Mouse (Mus musculus): ENCODE measurements around the gene Kdm2b. TPM values are rescaled to one million over a fixed set of nuclear protein-coding genes. Genes with fewer than 3 reads are reported as not detected.

Kdm2b gene
- polyA plus RNA-seq, 1 experiment from 2014 or later, result 99.5 TPM

DNA sequence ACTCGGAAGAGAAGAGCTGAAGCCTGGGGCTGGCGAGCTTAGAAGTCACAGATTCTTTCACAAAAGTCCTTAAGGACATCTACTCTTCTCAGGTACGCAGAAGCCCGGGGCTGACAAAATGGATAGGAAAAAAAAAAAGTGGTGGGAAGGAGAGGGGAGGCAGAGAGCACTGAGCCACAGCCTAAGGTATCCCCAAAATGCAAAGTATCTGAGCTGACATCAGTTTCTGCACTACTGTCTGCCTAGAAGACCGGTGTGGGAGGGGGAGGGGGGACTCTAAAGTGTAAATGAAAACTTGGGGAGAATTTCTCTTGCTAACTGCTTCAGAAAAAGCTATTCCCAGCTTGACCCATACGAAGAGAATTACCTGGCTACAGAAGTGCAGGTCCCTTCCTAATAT lies 91.5 kb downstream of the Kdm2b start:
- Histone ChIP-seq H3K27ac (replicated peaks) (no peak overlapping the region), H3K4me3 (peak overlapping the region; percentile 68), H3K4me1 (replicated peaks) (peaks cover 38% of the 10 kb centered on the region), H3K36me3 (no peaks in the 10 kb centered on the region), H3K27me3 (no peaks in the 10 kb centered on the region), H3K9ac (no peak overlapping the region), H3K4me2 (peak overlapping the region; percentile 87), H3K9me3 (no peaks in the 10 kb centered on the region)
- 86% methylated on average over 6 of the region's 6 CpGs for WGBS
- ATAC-seq (ENCODE audit: low FRiP score, low read depth), result no peak

DNA sequence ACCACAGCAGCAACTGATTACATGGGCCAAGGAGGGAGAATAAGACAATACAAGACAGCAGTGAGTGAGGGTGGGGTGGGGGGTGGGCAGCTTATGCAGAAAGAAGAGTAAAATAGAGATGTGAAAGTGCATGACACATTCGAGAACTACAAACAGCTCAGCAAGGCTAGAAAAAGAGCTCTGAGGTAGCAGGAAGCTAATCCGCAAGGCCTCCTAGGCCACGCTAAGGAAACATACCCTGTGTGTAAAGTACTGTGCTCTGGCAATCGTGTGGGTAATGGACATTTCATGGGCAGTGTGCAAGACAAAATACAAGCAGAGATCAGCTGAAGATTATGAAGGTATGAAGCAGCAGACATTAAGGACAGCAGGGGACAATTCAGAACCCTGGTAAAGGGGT lies 94.8 kb downstream of the Kdm2b start:
- peaks cover 29% of the 10 kb centered on the region for H3K4me1 ChIP-seq (replicated peaks)
- no peak for ATAC-seq (ENCODE audit: low FRiP score, low read depth)
- no peak overlapping the region for H3K4me2 ChIP-seq
- H3K9me3 ChIP-seq, result no peaks in the 10 kb centered on the region
- H3K27ac ChIP-seq (replicated peaks), result no peak overlapping the region
- no peaks in the 10 kb centered on the region for H3K36me3 ChIP-seq
- H3K27me3 ChIP-seq, result no peaks in the 10 kb centered on the region
- WGBS, result 79% methylated on average over 4 of the region's 4 CpGs
- H3K9ac ChIP-seq, result no peak overlapping the region
- H3K4me3 ChIP-seq, result no peak overlapping the region

DNA sequence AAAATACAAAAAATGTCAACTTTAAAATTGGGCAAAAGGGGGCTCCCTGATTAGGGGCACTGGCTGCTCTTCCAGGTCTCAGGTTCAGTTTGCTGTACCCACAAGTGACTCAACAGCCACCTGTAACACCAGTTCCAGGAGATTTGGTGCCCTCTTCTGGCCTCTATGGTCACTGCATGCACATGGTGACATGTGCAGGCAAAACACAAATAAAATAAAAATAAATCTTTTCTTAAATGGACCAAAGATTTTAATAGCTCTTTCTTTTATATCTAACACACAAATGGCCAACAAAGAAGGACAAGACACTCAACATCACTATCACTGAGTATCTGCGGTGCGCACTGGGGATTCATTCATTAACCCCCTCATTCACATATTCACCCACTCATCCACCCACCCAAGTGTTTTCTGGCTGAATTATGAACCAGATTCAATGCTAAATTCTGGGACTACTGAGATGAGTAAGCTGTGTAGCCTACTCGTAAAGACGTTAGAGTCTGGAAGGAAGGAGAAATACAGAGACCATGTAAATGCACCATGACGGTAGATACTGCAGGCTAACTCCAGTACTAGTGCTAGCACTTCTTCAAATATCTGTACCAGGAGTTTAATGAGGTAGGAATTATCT lies 95.5 kb downstream of the Kdm2b start:
- no peak overlapping the region for H3K27ac ChIP-seq (replicated peaks)
- WGBS, result 93% methylated on average over 5 of the region's 5 CpGs
- H3K27me3 ChIP-seq, result no peaks in the 10 kb centered on the region
- H3K4me1 ChIP-seq (replicated peaks), result peaks cover 30% of the 10 kb centered on the region
- H3K9me3 ChIP-seq, result no peaks in the 10 kb centered on the region
- H3K36me3 ChIP-seq, result no peaks in the 10 kb centered on the region
- no peak overlapping the region for H3K4me3 ChIP-seq
- ATAC-seq (ENCODE audit: low FRiP score, low read depth), result no peak
- H3K9ac ChIP-seq, result no peak overlapping the region
- no peak overlapping the region for H3K4me2 ChIP-seq

DNA sequence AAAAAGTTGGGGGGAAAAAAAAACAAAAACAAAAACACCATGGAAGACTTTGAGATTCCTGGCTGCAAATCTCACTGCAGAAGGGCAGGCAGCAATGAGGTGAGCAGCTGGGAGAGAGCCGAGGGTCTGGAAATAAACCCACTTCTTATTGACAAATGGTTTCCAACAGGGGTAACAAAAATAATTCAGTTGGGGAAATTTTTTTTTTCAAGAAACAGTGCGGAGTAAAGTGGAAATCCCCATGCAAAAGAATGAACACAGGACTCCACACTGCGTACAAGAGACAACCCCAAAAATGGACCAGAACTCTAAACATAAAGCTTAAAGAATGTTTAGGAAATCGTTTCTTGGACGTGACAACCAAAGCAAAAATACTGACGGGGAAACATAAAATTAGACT lies 96.4 kb downstream of the Kdm2b start:
- Histone ChIP-seq H3K36me3 (no peaks in the 10 kb centered on the region), H3K4me1 (replicated peaks) (peaks cover 30% of the 10 kb centered on the region), H3K9me3 (no peaks in the 10 kb centered on the region), H3K27ac (replicated peaks) (no peak overlapping the region), H3K9ac (no peak overlapping the region), H3K4me2 (no peak overlapping the region), H3K27me3 (no peaks in the 10 kb centered on the region), H3K4me3 (no peak overlapping the region)
- 97% methylated on average over 6 of the region's 6 CpGs for WGBS
- no peak for ATAC-seq (ENCODE audit: low FRiP score, low read depth)

DNA sequence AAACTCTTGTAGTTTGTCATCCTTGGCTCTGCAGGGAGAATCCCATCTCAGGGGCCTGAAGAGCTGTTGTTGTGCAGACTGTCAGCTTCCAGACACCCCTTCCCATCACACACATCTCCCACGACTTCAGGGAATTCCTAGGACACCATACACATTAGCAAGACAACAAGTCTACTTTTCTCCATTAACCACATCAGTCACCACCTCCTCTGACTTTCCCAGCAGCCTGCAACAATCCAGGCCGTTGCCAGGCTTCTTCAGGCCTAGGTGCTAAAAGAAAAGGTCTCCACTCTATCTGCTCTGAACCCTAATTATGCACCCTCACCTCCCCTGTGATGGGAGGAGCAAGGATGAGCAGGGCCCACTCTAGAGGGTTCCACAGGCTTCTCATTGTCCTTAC lies 99.2 kb downstream of the Kdm2b start:
- Histone ChIP-seq H3K27ac (replicated peaks) (no peak overlapping the region), H3K4me1 (replicated peaks) (peaks cover 35% of the 10 kb centered on the region), H3K9ac (no peak overlapping the region), H3K36me3 (no peaks in the 10 kb centered on the region), H3K9me3 (no peaks in the 10 kb centered on the region), H3K4me3 (no peak overlapping the region), H3K4me2 (no peak overlapping the region), H3K27me3 (no peaks in the 10 kb centered on the region)
- WGBS, result 61% methylated on average over 2 of the region's 2 CpGs
- ATAC-seq (ENCODE audit: low FRiP score, low read depth), result no peak

DNA sequence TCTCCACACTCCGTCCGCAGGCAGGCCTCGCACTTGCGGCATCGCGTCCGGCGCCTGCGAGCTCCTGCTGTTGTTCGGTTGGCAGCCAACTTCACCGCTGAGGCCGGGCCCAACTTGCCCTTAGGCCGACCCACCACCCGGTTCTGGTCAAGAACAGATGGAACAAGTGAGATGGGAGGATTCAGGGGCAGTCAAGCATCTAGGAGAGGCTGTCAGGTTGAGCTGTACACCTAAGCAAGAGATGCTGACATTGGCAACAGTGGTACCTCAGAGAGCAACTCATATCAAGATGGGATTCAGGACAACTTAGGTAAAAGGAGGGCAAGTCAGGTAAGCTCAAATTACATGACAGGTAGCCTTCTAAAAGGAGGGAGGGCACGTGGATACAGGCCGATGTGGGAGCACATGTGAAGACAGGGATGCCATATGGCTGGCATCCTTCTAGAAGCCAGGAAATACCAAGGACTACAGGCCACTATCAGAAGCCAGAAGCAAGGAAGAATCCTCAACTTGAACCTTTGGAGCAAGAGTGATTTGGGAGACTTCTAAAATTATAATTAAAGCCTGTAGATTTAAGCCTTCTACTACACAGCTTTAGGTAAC lies 100.9 kb downstream of the Kdm2b start:
- Histone ChIP-seq H3K9me3 (no peaks in the 10 kb centered on the region), H3K36me3 (no peaks in the 10 kb centered on the region), H3K27ac (replicated peaks) (no peak overlapping the region), H3K4me2 (no peak overlapping the region), H3K27me3 (no peaks in the 10 kb centered on the region), H3K4me3 (no peak overlapping the region), H3K4me1 (replicated peaks) (peaks cover 29% of the 10 kb centered on the region), H3K9ac (no peak overlapping the region)
- 90% methylated on average over 16 of the region's 16 CpGs for WGBS
- ATAC-seq (ENCODE audit: low FRiP score, low read depth), result no peak

DNA sequence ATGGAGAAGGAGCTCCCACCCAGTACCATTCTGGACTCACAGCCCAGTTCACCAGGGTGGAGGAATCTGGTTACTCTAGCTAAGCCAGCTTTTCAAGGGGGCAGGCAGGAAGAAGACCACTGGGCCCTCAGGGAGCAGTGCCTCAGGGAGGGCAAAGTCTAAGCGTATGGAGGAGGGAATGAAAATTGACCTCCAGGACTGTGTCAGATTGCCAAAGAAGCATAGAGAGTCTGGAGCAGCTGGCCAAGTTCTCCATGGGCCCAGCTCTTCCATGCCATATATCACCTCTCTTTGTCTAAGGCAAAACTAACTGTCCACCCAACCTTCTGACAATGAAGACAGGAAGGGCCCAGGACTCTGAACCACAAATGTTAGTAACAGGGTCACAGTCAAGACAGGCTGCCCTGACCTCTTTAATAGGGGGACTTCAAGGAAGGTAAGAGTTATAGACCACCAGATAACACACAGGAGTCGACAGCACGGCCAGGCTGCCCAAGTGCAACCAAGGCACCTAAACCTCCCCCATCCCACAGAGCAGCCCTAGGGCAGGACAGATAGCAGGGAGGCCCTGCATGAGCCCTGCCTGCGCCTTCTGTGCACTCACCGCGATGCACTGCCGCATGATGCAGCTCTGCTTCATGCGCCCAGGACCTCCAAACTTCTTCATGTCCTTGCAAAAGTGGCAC lies 101.6 kb downstream of the Kdm2b start:
- H3K4me1 ChIP-seq (replicated peaks), result peaks cover 29% of the 10 kb centered on the region
- H3K27me3 ChIP-seq, result no peaks in the 10 kb centered on the region
- WGBS, result 86% methylated on average over 8 of the region's 8 CpGs
- no peak for ATAC-seq (ENCODE audit: low FRiP score, low read depth)
- no peaks in the 10 kb centered on the region for H3K36me3 ChIP-seq
- H3K9me3 ChIP-seq, result no peaks in the 10 kb centered on the region
- no peak overlapping the region for H3K9ac ChIP-seq
- H3K4me3 ChIP-seq, result no peak overlapping the region
- H3K27ac ChIP-seq (replicated peaks), result no peak overlapping the region
- no peak overlapping the region for H3K4me2 ChIP-seq

DNA sequence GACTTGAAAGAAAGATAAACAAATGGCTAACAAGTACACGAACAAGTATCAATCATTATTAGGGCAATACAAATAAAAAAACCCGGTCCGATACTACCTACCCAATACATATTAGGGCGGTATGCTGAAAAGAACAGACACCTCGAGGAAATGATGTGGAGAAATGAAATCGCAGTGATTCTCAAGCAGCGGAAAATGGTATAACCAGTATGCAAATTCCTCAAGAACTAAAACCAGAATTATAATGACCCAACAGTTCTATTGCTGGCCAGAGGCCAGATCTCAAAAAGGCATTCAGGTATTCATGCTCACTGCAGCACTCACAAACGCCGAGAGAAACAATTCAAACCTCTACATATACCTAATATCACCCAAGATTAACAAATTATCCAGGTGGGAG lies 102.6 kb downstream of the Kdm2b start:
- Histone ChIP-seq H3K27ac (replicated peaks) (no peak overlapping the region), H3K9ac (no peak overlapping the region), H3K4me1 (replicated peaks) (peaks cover 29% of the 10 kb centered on the region), H3K4me2 (no peak overlapping the region), H3K27me3 (no peaks in the 10 kb centered on the region), H3K36me3 (no peaks in the 10 kb centered on the region), H3K4me3 (no peak overlapping the region), H3K9me3 (no peaks in the 10 kb centered on the region)
- 87% methylated on average over 9 of the region's 9 CpGs for WGBS
- no peak for ATAC-seq (ENCODE audit: low FRiP score, low read depth)

DNA sequence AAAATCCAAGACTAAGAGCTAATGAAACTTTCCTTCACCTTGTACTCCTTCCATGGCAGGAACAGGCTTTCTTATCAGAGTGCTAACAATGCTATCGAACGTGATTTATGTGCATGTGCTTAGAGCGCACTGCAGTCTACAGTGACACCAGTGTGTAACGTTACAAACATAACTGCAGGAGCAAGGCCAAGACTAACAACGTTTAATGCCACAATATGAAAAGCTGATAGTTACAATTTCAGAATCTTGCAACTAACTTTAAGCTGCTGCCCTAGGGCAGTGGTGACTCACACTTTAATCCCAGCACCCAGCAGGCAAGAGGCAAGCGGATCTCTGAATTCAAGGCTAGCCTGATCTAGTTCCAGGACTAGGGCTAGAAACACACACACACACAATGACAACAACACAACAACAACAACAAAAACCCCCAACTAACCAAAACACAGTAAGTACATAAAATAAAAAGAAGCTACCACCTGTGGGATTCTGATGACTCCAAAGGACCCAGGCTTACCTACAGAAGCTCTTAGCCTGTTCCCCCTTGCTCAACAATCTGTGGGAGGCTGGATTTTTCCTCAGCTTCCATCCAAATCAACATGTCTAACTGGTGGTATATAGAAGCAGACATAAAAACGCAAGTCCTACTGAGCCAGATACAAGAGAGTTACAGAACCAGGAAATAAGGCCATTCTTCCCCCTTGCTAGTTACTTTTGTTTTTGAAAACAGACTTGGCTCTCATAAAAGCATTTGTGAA lies 104.9 kb downstream of the Kdm2b start:
- 90% methylated on average over 7 of the region's 7 CpGs for WGBS
- Histone ChIP-seq H3K4me3 (no peak overlapping the region), H3K9me3 (no peaks in the 10 kb centered on the region), H3K4me2 (no peak overlapping the region), H3K27ac (replicated peaks) (no peak overlapping the region), H3K4me1 (replicated peaks) (peaks cover 29% of the 10 kb centered on the region), H3K9ac (no peak overlapping the region), H3K36me3 (peaks cover 9% of the 10 kb centered on the region), H3K27me3 (no peaks in the 10 kb centered on the region)
- ATAC-seq (ENCODE audit: low FRiP score, low read depth), result no peak

DNA sequence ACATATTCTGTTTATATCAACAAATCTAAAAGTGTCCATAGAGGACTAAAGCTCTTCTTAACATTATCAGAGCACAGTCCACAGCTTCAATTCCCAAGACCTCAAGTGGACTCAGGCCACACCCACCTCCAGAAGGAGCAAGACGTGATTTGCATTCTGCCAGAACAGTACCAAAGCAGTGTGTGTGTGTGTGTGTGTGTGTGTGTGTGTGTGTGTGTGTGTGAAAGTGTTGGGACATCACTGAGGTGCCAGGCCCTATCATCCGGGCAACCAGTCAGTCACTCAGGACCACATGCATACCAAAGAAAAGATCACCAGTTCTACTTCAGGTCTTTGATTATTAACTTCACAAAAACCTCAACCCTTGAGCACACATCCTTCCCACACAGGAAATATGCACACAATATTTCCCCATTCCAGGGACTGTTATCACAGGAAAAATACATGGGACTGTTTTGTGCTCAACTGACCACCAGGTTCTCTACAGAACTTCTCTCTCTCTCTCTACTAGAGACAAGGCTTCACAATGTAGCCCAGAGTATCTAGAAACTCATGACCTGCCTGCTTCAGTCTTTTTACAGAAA lies 105.9 kb downstream of the Kdm2b start:
- peaks cover 19% of the 10 kb centered on the region for H3K36me3 ChIP-seq
- H3K9me3 ChIP-seq, result no peaks in the 10 kb centered on the region
- whole genome bisulfite sequencing, result 52% methylated on average over 2 of the region's 2 CpGs
- H3K4me3 ChIP-seq, result no peak overlapping the region
- H3K27ac ChIP-seq (replicated peaks), result no peak overlapping the region
- peaks cover 23% of the 10 kb centered on the region for H3K4me1 ChIP-seq (replicated peaks)
- H3K4me2 ChIP-seq, result no peak overlapping the region
- ATAC-seq (ENCODE audit: low FRiP score, low read depth), result no peak
- H3K9ac ChIP-seq, result no peak overlapping the region
- H3K27me3 ChIP-seq, result no peaks in the 10 kb centered on the region

DNA sequence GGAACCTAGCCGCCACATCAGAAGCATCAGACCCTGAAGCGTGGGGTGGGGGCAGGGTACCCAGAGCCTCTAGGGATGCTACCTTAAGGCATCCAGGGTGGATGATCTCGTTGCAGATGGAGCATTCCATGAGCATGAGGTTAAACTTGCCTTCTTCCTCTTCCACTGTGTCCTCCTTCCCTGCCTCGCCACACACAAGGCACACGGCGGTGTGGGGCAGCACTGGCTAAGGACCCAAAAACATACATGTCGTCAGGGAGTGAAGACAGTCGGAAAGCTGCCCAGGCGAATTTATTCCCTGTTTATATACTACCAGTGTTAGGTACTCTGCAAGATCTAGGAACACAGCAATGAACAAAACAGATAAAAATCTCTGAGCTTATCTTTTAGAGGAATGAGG lies 106.4 kb downstream of the Kdm2b start:
- peaks cover 18% of the 10 kb centered on the region for H3K4me1 ChIP-seq (replicated peaks)
- H3K4me3 ChIP-seq, result no peak overlapping the region
- WGBS, result 90% methylated on average over 9 of the region's 9 CpGs
- no peak overlapping the region for H3K4me2 ChIP-seq
- H3K27ac ChIP-seq (replicated peaks), result no peak overlapping the region
- H3K36me3 ChIP-seq, result peaks cover 23% of the 10 kb centered on the region
- no peak for ATAC-seq (ENCODE audit: low FRiP score, low read depth)
- H3K27me3 ChIP-seq, result no peaks in the 10 kb centered on the region
- H3K9me3 ChIP-seq, result no peaks in the 10 kb centered on the region
- no peak overlapping the region for H3K9ac ChIP-seq
